Mouse (Mus musculus): Measurements from ENCODE around the gene Cplx2. TPM values are rescaled to one million over a fixed set of nuclear protein-coding genes. Genes with fewer than 3 reads are reported as not detected.
A peak's percentile ranks its signal among the peaks of the same experiment; 100 is the strongest.

Cplx2 gene
- polyA plus RNA-seq, 1 experiment from 2014 or later, result 41.9 TPM

- Histone ChIP-seq H3K4me2 (ENCODE audit: low read length) (no peak overlapping the region), H3K4me1 (ENCODE audit: control insufficient read depth, insufficient read depth, low read length) (peaks cover 13% of the 10 kb centered on the region), H3K36me3 (ENCODE audit: control insufficient read depth, insufficient read depth, low read length) (no peaks in the 10 kb centered on the region), H3K27me3 (ENCODE audit: control insufficient read depth, insufficient read depth, low read length) (no peaks in the 10 kb centered on the region), H3K9ac (replicated peaks; ENCODE audit: low read length) (no peak overlapping the region), H3K9me3 (ENCODE audit: control insufficient read depth, low read length) (no peaks in the 10 kb centered on the region), H3K4me3 (replicated peaks; ENCODE audit: low read depth, low read length) (no peak overlapping the region), H3K27ac (replicated peaks; ENCODE audit: low read depth, low read length) (peak overlapping the region; percentile 70)
- DNase-seq, result peak; percentile 85
- WGBS, result 45% methylated on average over 8 of the region's 8 CpGs
- ATAC-seq (ENCODE audit: low FRiP score, low TSS enrichment), result peak; percentile 60
Observed at GRCm38 (mm10) chr13:54389971-54390564, 18.9 kb downstream of the Cplx2 start.

- Histone ChIP-seq H3K27me3 (ENCODE audit: control insufficient read depth, insufficient read depth, low read length) (no peaks in the 10 kb centered on the region), H3K9me3 (ENCODE audit: control insufficient read depth, low read length) (no peaks in the 10 kb centered on the region), H3K9ac (replicated peaks; ENCODE audit: low read length) (no peak overlapping the region), H3K36me3 (ENCODE audit: control insufficient read depth, insufficient read depth, low read length) (no peaks in the 10 kb centered on the region), H3K4me1 (ENCODE audit: control insufficient read depth, insufficient read depth, low read length) (peaks cover 8% of the 10 kb centered on the region), H3K4me2 (ENCODE audit: low read length) (no peak overlapping the region), H3K4me3 (replicated peaks; ENCODE audit: low read depth, low read length) (no peak overlapping the region), H3K27ac (replicated peaks; ENCODE audit: low read depth, low read length) (peak overlapping the region; percentile 70)
- WGBS, result 60% methylated on average over 7 of the region's 7 CpGs
- DNase-seq (peak; percentile 55), ATAC-seq (ENCODE audit: low FRiP score, low TSS enrichment) (peak; percentile 62)
Observed at GRCm38 (mm10) chr13:54390565-54391013, 19.4 kb downstream of the Cplx2 start.

DNA sequence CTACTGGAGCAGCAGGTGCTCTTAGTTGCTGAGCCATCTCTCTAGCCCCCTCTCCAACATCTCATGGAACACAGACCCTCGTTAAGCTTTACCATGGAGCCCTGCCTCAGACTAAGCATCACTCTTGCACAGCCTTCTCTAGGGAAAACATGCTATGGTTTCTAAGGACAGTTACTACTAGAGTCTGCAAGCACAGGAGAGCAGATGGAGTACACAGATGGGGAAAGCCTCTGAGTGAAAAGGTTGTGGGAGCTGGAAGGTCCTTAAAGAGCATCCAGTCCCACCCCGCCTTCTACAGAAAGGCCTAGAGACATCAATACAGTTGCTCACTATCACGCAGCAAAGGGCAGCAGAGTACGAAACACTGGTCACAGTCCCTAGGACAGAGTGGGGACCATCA, 20.2 kb downstream of the Cplx2 start:
- Histone ChIP-seq H3K9me3 (ENCODE audit: control insufficient read depth, low read length) (no peaks in the 10 kb centered on the region), H3K9ac (replicated peaks; ENCODE audit: low read length) (no peak overlapping the region), H3K4me1 (ENCODE audit: control insufficient read depth, insufficient read depth, low read length) (peaks cover 8% of the 10 kb centered on the region), H3K27me3 (ENCODE audit: control insufficient read depth, insufficient read depth, low read length) (no peaks in the 10 kb centered on the region), H3K4me3 (replicated peaks; ENCODE audit: low read depth, low read length) (no peak overlapping the region), H3K27ac (replicated peaks; ENCODE audit: low read depth, low read length) (no peak overlapping the region), H3K36me3 (ENCODE audit: control insufficient read depth, insufficient read depth, low read length) (no peaks in the 10 kb centered on the region), H3K4me2 (ENCODE audit: low read length) (no peak overlapping the region)
- DNase-seq, result no peak
- ATAC-seq (ENCODE audit: low FRiP score, low TSS enrichment), result no peak
- WGBS, result 85% methylated on average over 4 of the region's 4 CpGs

DNA sequence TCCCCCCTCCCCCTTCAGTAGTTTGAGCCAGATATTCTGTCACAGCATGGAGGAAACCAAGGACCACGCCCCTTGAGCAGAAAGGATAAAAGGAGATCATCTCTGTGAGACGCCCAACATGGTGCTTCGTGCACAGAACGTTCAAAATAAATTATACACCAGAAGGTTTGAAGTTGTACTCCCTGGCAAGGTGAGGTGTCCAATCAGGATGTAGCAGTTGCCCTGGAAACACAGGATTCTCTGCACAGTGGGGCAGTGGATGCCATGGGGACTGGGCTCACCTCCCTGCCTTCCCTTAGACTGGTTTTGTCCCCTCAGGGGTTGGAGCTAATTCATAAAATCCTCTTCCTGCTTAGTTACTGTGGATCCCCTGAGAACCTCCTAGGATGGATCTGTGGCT, 25.9 kb downstream of the Cplx2 start:
- WGBS, result 45% methylated on average over 4 of the region's 4 CpGs

GRCm38 (mm10) chr13:54400565-54401179, 29.5 kb downstream of the Cplx2 start:
- H3K4me2 ChIP-seq (ENCODE audit: low read length), result no peak overlapping the region
- ATAC-seq (ENCODE audit: low FRiP score, low TSS enrichment) (no peak), DNase-seq (no peak)
- WGBS, result 72% methylated on average over 7 of the region's 7 CpGs
- H3K4me1 ChIP-seq (ENCODE audit: control insufficient read depth, insufficient read depth, low read length), result peaks cover 10% of the 10 kb centered on the region
- H3K27me3 ChIP-seq (ENCODE audit: control insufficient read depth, insufficient read depth, low read length), result no peaks in the 10 kb centered on the region
- no peak overlapping the region for H3K4me3 ChIP-seq (replicated peaks; ENCODE audit: low read depth, low read length)
- no peak overlapping the region for H3K27ac ChIP-seq (replicated peaks; ENCODE audit: low read depth, low read length)
- no peak overlapping the region for H3K9ac ChIP-seq (replicated peaks; ENCODE audit: low read length)
- no peaks in the 10 kb centered on the region for H3K36me3 ChIP-seq (ENCODE audit: control insufficient read depth, insufficient read depth, low read length)
- H3K9me3 ChIP-seq (ENCODE audit: control insufficient read depth, low read length), result no peaks in the 10 kb centered on the region

More for the DNA sequence above, 25.9 kb downstream of the Cplx2 start:
- Histone ChIP-seq H3K27me3 (ENCODE audit: control insufficient read depth, insufficient read depth, low read length) (no peaks in the 10 kb centered on the region), H3K36me3 (ENCODE audit: control insufficient read depth, insufficient read depth, low read length) (no peaks in the 10 kb centered on the region), H3K4me1 (ENCODE audit: control insufficient read depth, insufficient read depth, low read length) (peaks cover 6% of the 10 kb centered on the region; the same call in 1 of the 2 replicates), H3K4me2 (ENCODE audit: low read length) (no peak overlapping the region), H3K27ac (replicated peaks; ENCODE audit: low read depth, low read length) (no peak overlapping the region), H3K4me3 (replicated peaks; ENCODE audit: low read depth, low read length) (no peak overlapping the region), H3K9ac (replicated peaks; ENCODE audit: low read length) (no peak overlapping the region), H3K9me3 (ENCODE audit: control insufficient read depth, low read length) (no peaks in the 10 kb centered on the region)
- DNase-seq (no peak), ATAC-seq (ENCODE audit: low FRiP score, low TSS enrichment) (no peak)

DNA sequence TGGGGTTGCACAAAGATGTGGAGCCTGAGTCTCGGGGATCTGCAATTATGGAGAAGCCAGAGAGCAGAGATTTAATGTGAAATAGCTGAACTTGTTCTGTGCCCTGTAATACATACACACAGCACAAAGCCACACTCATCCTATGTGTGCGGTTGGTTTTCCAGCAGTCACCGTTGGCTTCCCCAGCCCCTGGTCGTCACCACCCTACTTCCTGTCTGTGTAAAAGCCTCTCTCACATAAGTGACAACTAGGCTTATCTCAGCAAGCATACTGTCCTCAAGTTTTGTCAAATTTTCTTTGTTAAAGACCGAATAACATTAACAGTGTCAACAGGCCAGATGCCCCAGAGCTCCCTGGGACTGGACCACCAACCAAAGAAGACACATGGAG, 30.0 kb downstream of the Cplx2 start:
- Histone ChIP-seq H3K4me3 (replicated peaks; ENCODE audit: low read depth, low read length) (no peak overlapping the region), H3K36me3 (ENCODE audit: control insufficient read depth, insufficient read depth, low read length) (no peaks in the 10 kb centered on the region), H3K4me2 (ENCODE audit: low read length) (no peak overlapping the region), H3K4me1 (ENCODE audit: control insufficient read depth, insufficient read depth, low read length) (peaks cover 10% of the 10 kb centered on the region), H3K27me3 (ENCODE audit: control insufficient read depth, insufficient read depth, low read length) (no peaks in the 10 kb centered on the region), H3K9me3 (ENCODE audit: control insufficient read depth, low read length) (no peaks in the 10 kb centered on the region), H3K27ac (replicated peaks; ENCODE audit: low read depth, low read length) (no peak overlapping the region), H3K9ac (replicated peaks; ENCODE audit: low read length) (no peak overlapping the region)
- ATAC-seq (ENCODE audit: low FRiP score, low TSS enrichment) (no peak), DNase-seq (no peak)
- WGBS, result 86% methylated on average over 5 of the region's 5 CpGs

DNA sequence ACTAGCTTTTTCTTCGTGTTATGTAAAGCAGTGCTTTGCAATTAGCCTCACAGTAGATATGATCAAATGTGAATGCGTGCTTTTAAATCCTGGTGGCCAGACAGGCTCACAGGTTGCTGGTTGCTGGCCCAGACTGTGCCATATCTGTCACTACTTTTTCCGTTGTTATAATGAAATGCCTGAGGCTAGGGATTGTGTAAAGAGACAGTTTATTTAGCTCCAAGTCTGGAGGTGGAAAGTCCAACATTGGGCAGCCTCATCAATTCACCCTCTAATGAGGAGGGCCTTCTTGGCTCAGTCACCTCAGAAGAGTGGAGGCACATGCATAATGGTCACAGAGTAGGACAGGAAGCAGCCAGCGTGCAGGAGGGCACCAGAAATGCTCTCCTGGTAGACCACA, 31.2 kb downstream of the Cplx2 start:
- no peak overlapping the region for H3K4me2 ChIP-seq (ENCODE audit: low read length)
- H3K4me3 ChIP-seq (replicated peaks; ENCODE audit: low read depth, low read length), result no peak overlapping the region
- no peaks in the 10 kb centered on the region for H3K36me3 ChIP-seq (ENCODE audit: control insufficient read depth, insufficient read depth, low read length)
- WGBS, result 68% methylated on average over 4 of the region's 4 CpGs
- H3K27me3 ChIP-seq (ENCODE audit: control insufficient read depth, insufficient read depth, low read length), result no peaks in the 10 kb centered on the region
- no peak overlapping the region for H3K27ac ChIP-seq (replicated peaks; ENCODE audit: low read depth, low read length)
- DNase-seq, result no peak
- H3K9ac ChIP-seq (replicated peaks; ENCODE audit: low read length), result no peak overlapping the region
- ATAC-seq (ENCODE audit: low FRiP score, low TSS enrichment), result no peak
- H3K9me3 ChIP-seq (ENCODE audit: control insufficient read depth, low read length), result no peaks in the 10 kb centered on the region
- H3K4me1 ChIP-seq (ENCODE audit: control insufficient read depth, insufficient read depth, low read length), result peaks cover 5% of the 10 kb centered on the region

DNA sequence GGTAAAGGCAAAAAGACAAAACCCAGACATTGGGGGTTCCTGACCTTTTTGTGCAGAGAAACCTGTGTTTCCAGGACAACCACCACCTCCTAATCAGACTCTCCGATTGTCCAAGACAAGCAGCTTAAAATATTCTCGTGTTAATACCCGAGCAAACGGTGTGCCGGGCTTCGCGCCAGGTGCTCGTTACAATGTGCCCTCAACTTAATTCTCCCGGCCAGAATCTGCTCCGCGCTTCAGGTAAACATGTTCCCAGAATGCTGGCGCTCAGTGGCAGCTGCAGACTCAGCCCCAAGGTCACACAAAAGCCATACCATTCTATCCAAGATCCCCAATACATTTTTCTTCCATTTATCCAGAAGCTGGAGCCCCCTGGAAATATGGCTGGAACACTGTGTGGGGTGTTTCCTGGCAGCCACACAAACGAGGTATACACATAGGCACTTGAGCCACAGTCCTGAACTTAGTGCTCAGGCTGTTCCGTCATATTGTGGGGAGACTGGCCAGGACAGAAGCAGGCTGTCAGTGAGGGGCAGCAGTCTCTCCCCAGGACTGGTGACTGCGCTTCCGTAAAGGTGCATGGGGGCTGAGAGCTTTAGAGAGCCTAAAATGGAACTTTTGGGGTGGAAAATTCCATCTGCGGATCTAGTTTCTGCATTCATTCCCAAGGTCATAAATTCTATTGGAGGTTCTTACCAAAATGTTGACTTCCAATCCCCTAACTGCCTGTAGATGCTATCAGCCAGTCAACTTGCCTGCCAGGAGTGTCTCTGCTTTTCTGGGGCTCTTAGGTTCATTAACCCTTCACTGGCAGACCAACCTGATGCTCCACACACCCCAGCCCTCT, 32.3 kb downstream of the Cplx2 start:
- Histone ChIP-seq H3K9me3 (ENCODE audit: control insufficient read depth, low read length) (0 out of 2 replicates have a peak, but pooled peaks cover 2% of the 10 kb centered on the region), H3K27ac (replicated peaks; ENCODE audit: low read depth, low read length) (no peak overlapping the region), H3K4me1 (ENCODE audit: control insufficient read depth, insufficient read depth, low read length) (peaks cover 3% of the 10 kb centered on the region; the same call in 1 of the 2 replicates), H3K4me2 (ENCODE audit: low read length) (no peak overlapping the region), H3K4me3 (replicated peaks; ENCODE audit: low read depth, low read length) (no peak overlapping the region), H3K27me3 (ENCODE audit: control insufficient read depth, insufficient read depth, low read length) (no peaks in the 10 kb centered on the region), H3K36me3 (ENCODE audit: control insufficient read depth, insufficient read depth, low read length) (no peaks in the 10 kb centered on the region), H3K9ac (replicated peaks; ENCODE audit: low read length) (no peak overlapping the region)
- ATAC-seq (ENCODE audit: low FRiP score, low TSS enrichment), result no peak
- DNase-seq, result no peak
- WGBS, result 56% methylated on average over 17 of the region's 17 CpGs

Measured in midbrain, embryonic 14.5 days (tissue).